Mouse (Mus musculus) stomach, embryonic 16.5 days (tissue): ENCODE measurements around the gene E330009J07Rik. TPM values are rescaled to one million over a fixed set of nuclear protein-coding genes. Genes with fewer than 3 reads are reported as not detected.

Experiments used
- ATAC-seq: fragments of 200-750 bp; cut with Nextera tagmentation; 2 replicates; pipeline ENCODE4 v1.8.0; 2017; ENCODE audit warnings: moderate number of reproducible peaks, moderate TSS enrichment; ENCODE audit not compliant: insufficient read depth, low FRiP score
- H3K27ac ChIP-seq: fragments of 300-500 bp; sonication (generic); 2 replicates; pipeline ENCODE4 v1.5.1; 2014; ENCODE audit warnings: low read length
- H3K27me3 ChIP-seq: fragments of 300-500 bp; sonication (generic); 2 replicates; pipeline ENCODE4 v1.6.1; 2014; ENCODE audit warnings: low read length, control low read depth, mixed read lengths; ENCODE audit not compliant: control insufficient read depth, insufficient read depth
- H3K36me3 ChIP-seq: fragments of 300-500 bp; sonication (generic); 2 replicates; pipeline ENCODE4 v1.6.1; 2014; ENCODE audit warnings: low read length; ENCODE audit not compliant: control insufficient read depth, insufficient read depth
- H3K4me1 ChIP-seq: fragments of 300-500 bp; sonication (generic); 2 replicates; pipeline ENCODE4 v1.6.1; 2014; ENCODE audit warnings: low read length, control low read depth, mixed read lengths; ENCODE audit not compliant: control insufficient read depth, insufficient read depth
- H3K4me2 ChIP-seq: fragments of 300-500 bp; sonication (generic); 2 replicates; pipeline ENCODE4 v1.6.1; 2014; ENCODE audit warnings: low read depth, low read length, mixed read lengths
- H3K4me3 ChIP-seq: fragments of 300-500 bp; sonication (generic); replicated peaks from 2 replicates; pipeline ENCODE4 v1.5.1; 2014; ENCODE audit warnings: mild to moderate bottlenecking, low read length
- H3K9ac ChIP-seq: fragments of 300-500 bp; sonication (generic); 2 replicates; pipeline ENCODE4 v1.6.1; 2014; ENCODE audit warnings: low read length
- H3K9me3 ChIP-seq: fragments of 300-500 bp; sonication (generic); replicated peaks from 2 replicates; pipeline ENCODE4 v1.6.1; 2016; ENCODE audit warnings: low read length, control low read depth; ENCODE audit not compliant: control insufficient read depth
- WGBS: fragments of 180-500 bp; shearing (Covaris S2); extraction: QIAGEN DNeasy Blood & Tissue Kit; methylation state at CpG from one replicate; pipeline ENCODE4 v1.1.7; 2014; 5-methylcytosine and 5-hydroxymethylcytosine counted together
- polyA plus RNA-seq: library from polyadenylated mRNA; unstranded; fragments of >200 nt; fragmentation: Nextera tagmentation; extraction: Ambion mirVana; gene quantifications from 2 replicates; pipeline ENCODE4 v1.2.1, GENCODE M21; 2015

E330009J07Rik gene
- polyA plus RNA-seq, 1 experiment from 2014 or later = 19.8 TPM

- Histone ChIP-seq H3K4me2 (no peak overlapping the region), H3K27ac (no peak overlapping the region), H3K9ac (no peak overlapping the region), H3K4me3 (no peak overlapping the region), H3K4me1 (no peaks in the 10 kb centered on the region), H3K9me3 (no peaks in the 10 kb centered on the region), H3K27me3 (no peaks in the 10 kb centered on the region), H3K36me3 (no peaks in the 10 kb centered on the region)
- no peak for ATAC-seq
- 92% methylated on average over 6 of the region's 6 CpGs for WGBS
Measured at GRCm38 (mm10) chr6:40421099-40421498, 14.8 kb downstream of the E330009J07Rik start.

GRCm38 (mm10) chr6:40418386-40418785 is 17.5 kb downstream of the E330009J07Rik start:
- Histone ChIP-seq H3K9me3 (no peaks in the 10 kb centered on the region), H3K27ac (no peak overlapping the region), H3K9ac (no peak overlapping the region), H3K4me2 (no peak overlapping the region), H3K27me3 (no peaks in the 10 kb centered on the region), H3K36me3 (no peaks in the 10 kb centered on the region), H3K4me3 (no peak overlapping the region), H3K4me1 (no peaks in the 10 kb centered on the region)
- WGBS = 94% methylated on average over 4 of the region's 4 CpGs
- no peak for ATAC-seq

DNA sequence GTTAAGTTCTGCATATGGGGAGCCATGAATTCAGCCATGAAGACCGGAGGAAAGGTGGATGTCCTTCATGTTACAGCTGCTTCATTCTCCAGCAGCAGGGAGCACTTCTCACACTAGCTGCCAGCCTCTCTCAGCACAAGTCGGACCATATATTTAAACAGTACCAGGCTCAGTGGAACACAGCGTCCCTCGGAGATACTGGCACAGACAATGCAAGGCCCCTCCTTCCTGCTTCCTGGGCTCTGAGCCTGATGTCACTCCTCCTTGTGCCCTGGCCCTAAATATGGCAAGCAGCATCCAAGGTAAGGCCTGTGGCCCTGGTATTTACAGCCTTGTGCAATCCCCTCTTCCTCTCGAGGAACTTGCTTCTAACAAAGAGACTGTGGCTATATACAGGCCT is 20.1 kb downstream of the E330009J07Rik start:
- Histone ChIP-seq H3K4me1 (no peaks in the 10 kb centered on the region), H3K4me3 (no peak overlapping the region), H3K27me3 (no peaks in the 10 kb centered on the region), H3K27ac (no peak overlapping the region), H3K9ac (no peak overlapping the region), H3K4me2 (no peak overlapping the region), H3K36me3 (no peaks in the 10 kb centered on the region), H3K9me3 (no peaks in the 10 kb centered on the region)
- whole genome bisulfite sequencing = 86% methylated on average over 5 of the region's 5 CpGs
- no peak for ATAC-seq

- H3K27ac ChIP-seq = no peak overlapping the region
- no peaks in the 10 kb centered on the region for H3K36me3 ChIP-seq
- 90% methylated on average over 3 of the region's 3 CpGs for WGBS
- H3K4me1 ChIP-seq = no peaks in the 10 kb centered on the region
- H3K9me3 ChIP-seq = no peaks in the 10 kb centered on the region
- H3K27me3 ChIP-seq = no peaks in the 10 kb centered on the region
- no peak overlapping the region for H3K9ac ChIP-seq
- H3K4me3 ChIP-seq = no peak overlapping the region
- ATAC-seq = no peak
- no peak overlapping the region for H3K4me2 ChIP-seq
Measured at GRCm38 (mm10) chr6:40413565-40413964, 22.4 kb downstream of the E330009J07Rik start.

- no peak overlapping the region for H3K9ac ChIP-seq
- no peak overlapping the region for H3K4me3 ChIP-seq
- no peaks in the 10 kb centered on the region for H3K27me3 ChIP-seq
- no peaks in the 10 kb centered on the region for H3K9me3 ChIP-seq
- no peak for ATAC-seq
- no peaks in the 10 kb centered on the region for H3K4me1 ChIP-seq
- H3K36me3 ChIP-seq = no peaks in the 10 kb centered on the region
- H3K27ac ChIP-seq = no peak overlapping the region
- WGBS = 76% methylated on average over 5 of the region's 5 CpGs
- H3K4me2 ChIP-seq = no peak overlapping the region
Measured at GRCm38 (mm10) chr6:40413046-40413445, 22.9 kb downstream of the E330009J07Rik start.

DNA sequence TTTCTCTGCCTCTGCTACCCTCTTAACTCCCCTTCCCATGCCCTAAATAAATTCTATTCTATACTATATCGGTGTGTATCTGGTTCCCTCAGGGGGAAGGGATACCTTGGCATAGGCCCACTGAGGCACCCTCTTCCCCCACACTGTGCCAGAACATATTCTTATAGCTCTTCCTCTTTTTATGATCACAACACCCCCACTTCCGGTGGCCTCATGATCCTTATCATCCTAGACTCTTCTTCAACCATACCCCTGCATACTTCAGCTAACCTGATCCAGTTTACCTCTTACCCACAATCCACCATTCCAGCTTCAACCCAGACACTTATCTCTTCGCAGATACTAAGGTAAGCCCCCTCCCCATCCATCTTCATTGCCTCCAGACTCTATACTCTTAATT is 24.9 kb downstream of the E330009J07Rik start:
- no peaks in the 10 kb centered on the region for H3K4me1 ChIP-seq
- 89% methylated on average over 3 of the region's 3 CpGs for WGBS
- H3K9me3 ChIP-seq = no peaks in the 10 kb centered on the region
- H3K36me3 ChIP-seq = no peaks in the 10 kb centered on the region
- ATAC-seq = no peak
- no peak overlapping the region for H3K27ac ChIP-seq
- H3K4me3 ChIP-seq = no peak overlapping the region
- H3K27me3 ChIP-seq = no peaks in the 10 kb centered on the region
- H3K9ac ChIP-seq = no peak overlapping the region
- H3K4me2 ChIP-seq = no peak overlapping the region

- no peak for ATAC-seq
- 85% methylated on average over 4 of the region's 4 CpGs for WGBS
Measured at GRCm38 (mm10) chr6:40403640-40404285, 32.2 kb downstream of the E330009J07Rik start.

GRCm38 (mm10) chr6:40402031-40402430 is 33.9 kb downstream of the E330009J07Rik start:
- Histone ChIP-seq H3K9ac (no peak overlapping the region), H3K4me2 (no peak overlapping the region), H3K4me3 (no peak overlapping the region), H3K27ac (no peak overlapping the region), H3K36me3 (peaks cover 19% of the 10 kb centered on the region), H3K4me1 (no peaks in the 10 kb centered on the region), H3K27me3 (no peaks in the 10 kb centered on the region), H3K9me3 (no peaks in the 10 kb centered on the region; the same call in 1 of the 2 replicates)
- peak; percentile 69; the same call in 1 of the 2 replicates for ATAC-seq
- WGBS = 69% methylated on average over 2 of the region's 2 CpGs

More at GRCm38 (mm10) chr6:40403640-40404285, 32.2 kb downstream of the E330009J07Rik start:
- Histone ChIP-seq H3K9me3 (no peaks in the 10 kb centered on the region; the same call in 1 of the 2 replicates), H3K27ac (no peak overlapping the region), H3K9ac (no peak overlapping the region), H3K36me3 (peaks cover 14% of the 10 kb centered on the region), H3K4me1 (no peaks in the 10 kb centered on the region), H3K4me3 (no peak overlapping the region), H3K27me3 (no peaks in the 10 kb centered on the region), H3K4me2 (no peak overlapping the region)

GRCm38 (mm10) chr6:40393213-40393612 is 42.7 kb downstream of the E330009J07Rik start:
- Histone ChIP-seq H3K9me3 (no peaks in the 10 kb centered on the region), H3K4me3 (no peak overlapping the region), H3K9ac (no peak overlapping the region), H3K4me2 (no peak overlapping the region), H3K27me3 (no peaks in the 10 kb centered on the region), H3K4me1 (no peaks in the 10 kb centered on the region), H3K27ac (no peak overlapping the region), H3K36me3 (peaks cover 4% of the 10 kb centered on the region; the same call in 1 of the 2 replicates)
- 31% methylated on average over 3 of the region's 3 CpGs for WGBS
- ATAC-seq = peak; percentile 90; the same call in 1 of the 2 replicates
